Mouse (Mus musculus) forebrain, embryonic 16.5 days (tissue): ENCODE measurements at regions not wholly inside any gene's neighbourhood (a gene's known extent, or its start where the extent isn't known, plus 50 kb on each side); places are given as distances from the start of the nearest gene placed in this dataset.
A peak's percentile ranks its signal among the peaks of the same experiment; 100 is the strongest.

ENCODE experiments used
- ATAC-seq: fragments of 200-750 bp; cut with Nextera tagmentation; 2 replicates; pipeline ENCODE4 v1.8.0; 2017; ENCODE audit warnings: mild to moderate bottlenecking, moderate library complexity
- H3K27ac ChIP-seq: fragments of 300-500 bp; sonication (generic); 2 replicates; pipeline ENCODE4 v1.5.1; 2014; ENCODE audit warnings: low read length, control low read depth
- H3K27me3 ChIP-seq: fragments of 300-500 bp; sonication (generic); replicated peaks from 2 replicates; pipeline ENCODE4 v1.6.1; 2014; ENCODE audit warnings: low read length; ENCODE audit not compliant: control insufficient read depth, insufficient read depth
- H3K36me3 ChIP-seq: fragments of 300-500 bp; sonication (generic); 2 replicates; pipeline ENCODE4 v1.6.1; 2014; ENCODE audit not compliant: control insufficient read depth, insufficient read depth
- H3K4me1 ChIP-seq: fragments of 300-500 bp; sonication (generic); replicated peaks from 2 replicates; pipeline ENCODE4 v1.6.1; 2014; ENCODE audit warnings: low read length; ENCODE audit not compliant: control insufficient read depth, insufficient read depth
- H3K4me2 ChIP-seq: fragments of 300-500 bp; sonication (generic); 2 replicates; pipeline ENCODE4 v1.6.1; 2014; ENCODE audit warnings: mild to moderate bottlenecking, low read length, control low read depth
- H3K4me3 ChIP-seq: fragments of 300-500 bp; sonication (generic); replicated peaks from 2 replicates; pipeline ENCODE4 v1.5.1; 2014; ENCODE audit warnings: mild to moderate bottlenecking, low read length, control low read depth
- H3K9ac ChIP-seq: fragments of 300-500 bp; sonication (generic); replicated peaks from 2 replicates; pipeline ENCODE4 v1.6.1; 2014; ENCODE audit warnings: low read depth, low read length, control low read depth
- H3K9me3 ChIP-seq: fragments of 300-500 bp; sonication (generic); 2 replicates; pipeline ENCODE4 v1.6.1; 2016; ENCODE audit warnings: low read length; ENCODE audit not compliant: control insufficient read depth
- WGBS: fragments of 180-500 bp; shearing (Covaris S2); extraction: QIAGEN DNeasy Blood & Tissue Kit; methylation state at CpG from one replicate; pipeline ENCODE4 v1.1.7; 2014; 5-methylcytosine and 5-hydroxymethylcytosine counted together

DNA sequence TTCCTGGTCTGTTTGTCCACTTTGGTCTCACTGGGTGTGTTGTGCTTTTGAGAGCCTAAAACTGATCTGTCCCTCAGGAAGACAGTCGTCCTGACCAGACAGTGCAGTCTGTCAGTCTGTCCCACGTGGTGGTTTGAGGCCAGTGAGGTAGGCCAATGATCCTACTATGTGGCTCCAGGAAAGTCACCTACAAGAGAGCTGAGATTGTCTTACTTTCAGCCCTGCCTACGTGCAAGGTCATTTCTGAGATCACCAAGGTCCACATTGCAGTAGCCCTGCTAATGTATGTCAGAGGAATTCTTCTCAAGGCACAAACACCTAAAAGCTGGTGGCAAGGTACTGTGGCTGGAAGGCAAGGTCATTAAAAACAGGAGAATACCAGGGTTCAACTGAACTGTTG is 53.9 kb upstream of the Armc2 start:
- H3K4me2 ChIP-seq, result no peak overlapping the region
- ATAC-seq, result no peak
- H3K4me3 ChIP-seq, result no peak overlapping the region
- WGBS, result 38% methylated on average over 3 of the region's 3 CpGs
- H3K27ac ChIP-seq, result no peak overlapping the region
- peaks cover 12% of the 10 kb centered on the region for H3K4me1 ChIP-seq
- no peaks in the 10 kb centered on the region for H3K9me3 ChIP-seq
- no peaks in the 10 kb centered on the region for H3K36me3 ChIP-seq
- no peaks in the 10 kb centered on the region for H3K27me3 ChIP-seq
- no peak overlapping the region for H3K9ac ChIP-seq

DNA sequence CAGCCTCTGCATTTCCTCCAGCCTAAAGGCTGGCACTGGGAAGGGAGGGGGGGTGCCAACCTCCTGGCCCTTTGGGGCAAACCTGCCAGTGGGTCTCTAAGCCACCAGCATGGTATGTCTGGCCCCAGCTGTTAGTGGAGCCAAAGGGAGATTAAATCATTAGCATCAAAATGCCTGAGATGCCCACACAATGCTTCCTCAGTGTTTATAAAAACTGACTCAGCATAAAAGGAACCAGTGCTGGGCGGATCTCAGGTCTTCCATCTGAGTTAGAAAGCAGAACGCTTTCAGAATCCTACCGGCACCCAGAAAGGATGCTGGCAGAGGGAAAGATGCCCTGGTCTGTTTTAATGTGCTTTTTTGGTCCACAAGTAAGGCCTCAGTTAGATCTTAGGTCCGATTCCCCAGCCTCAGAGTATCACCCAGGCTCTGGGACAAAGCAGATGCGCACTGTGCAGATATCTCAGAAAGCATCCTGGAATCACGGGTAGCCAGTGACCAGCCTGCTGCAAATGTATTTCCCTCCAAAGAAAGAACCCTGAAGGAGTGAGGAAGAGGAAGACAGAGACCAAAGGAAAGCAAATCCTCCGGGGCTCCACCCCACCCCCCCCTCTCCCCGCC is 53.3 kb upstream of the Armc2 start:
- H3K36me3 ChIP-seq, result no peaks in the 10 kb centered on the region
- no peak overlapping the region for H3K9ac ChIP-seq
- no peak overlapping the region for H3K4me2 ChIP-seq
- 22% methylated on average over 7 of the region's 8 CpGs for WGBS
- H3K9me3 ChIP-seq, result no peaks in the 10 kb centered on the region
- H3K27me3 ChIP-seq, result no peaks in the 10 kb centered on the region
- no peak overlapping the region for H3K27ac ChIP-seq
- H3K4me3 ChIP-seq, result no peak overlapping the region
- peak; percentile 80 for ATAC-seq
- H3K4me1 ChIP-seq, result peaks cover 12% of the 10 kb centered on the region

DNA sequence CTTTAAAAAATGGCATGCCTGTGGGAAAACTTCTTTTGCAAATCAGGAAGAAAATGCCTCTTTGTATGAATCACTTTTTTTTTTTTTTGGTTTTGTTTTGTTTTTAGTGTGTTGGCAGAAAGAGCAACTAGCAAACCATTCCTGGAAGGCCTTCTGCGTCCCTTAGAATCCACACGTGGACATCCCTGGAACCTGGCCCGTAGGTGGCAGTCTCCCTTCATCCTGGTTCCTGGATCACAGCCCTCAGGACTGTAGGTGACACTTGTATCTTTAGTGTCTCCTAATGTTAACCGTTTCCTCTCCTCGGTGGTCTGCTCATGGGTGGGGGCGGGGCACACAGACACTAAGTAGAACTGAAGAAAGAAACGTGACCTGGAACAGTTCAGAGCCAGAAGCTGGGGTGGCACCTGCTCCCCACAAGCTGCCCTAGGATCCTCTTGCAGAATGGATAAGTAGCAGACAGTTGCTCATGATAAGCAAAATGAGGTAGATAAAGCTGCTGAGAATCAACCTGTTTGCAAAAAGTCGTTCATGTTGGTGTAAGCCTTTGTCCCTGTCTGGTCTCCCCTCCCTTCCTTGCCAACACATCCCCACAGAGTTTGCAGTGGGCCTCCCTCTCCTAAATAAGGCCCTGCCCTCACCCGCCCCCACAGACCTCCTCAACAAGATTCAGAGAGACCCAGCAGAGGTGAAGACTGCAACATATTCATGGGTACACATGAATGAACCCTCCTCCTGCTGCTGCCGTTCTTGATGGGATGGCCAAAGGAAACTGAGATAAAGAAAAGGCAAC is 52.6 kb upstream of the Armc2 start:
- Histone ChIP-seq H3K4me2 (no peak overlapping the region), H3K36me3 (no peaks in the 10 kb centered on the region), H3K27me3 (no peaks in the 10 kb centered on the region), H3K27ac (no peak overlapping the region), H3K9me3 (no peaks in the 10 kb centered on the region), H3K9ac (no peak overlapping the region), H3K4me3 (no peak overlapping the region), H3K4me1 (peaks cover 12% of the 10 kb centered on the region)
- 19% methylated on average over 10 of the region's 10 CpGs for WGBS
- ATAC-seq, result peak; percentile 51

DNA sequence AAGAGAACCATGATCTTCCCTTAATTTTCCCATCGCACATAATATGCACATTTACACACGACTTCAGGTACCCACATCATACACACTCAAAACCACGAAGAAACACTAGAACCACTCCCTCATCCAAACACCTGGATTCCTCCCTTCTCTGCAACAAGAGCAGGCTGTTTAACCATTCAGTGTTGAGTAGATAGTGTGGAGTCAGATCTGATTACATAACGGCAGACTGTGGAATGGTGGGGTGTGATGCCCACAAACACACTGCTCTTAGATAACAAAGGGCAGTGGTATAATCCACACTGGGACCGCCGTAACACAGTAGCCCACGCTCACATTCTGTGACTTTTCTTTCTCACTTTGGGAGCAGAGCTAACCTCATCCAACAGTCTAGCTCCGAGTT is 51.5 kb upstream of the Armc2 start:
- no peak for ATAC-seq
- 93% methylated on average over 8 of the region's 8 CpGs for WGBS
- Histone ChIP-seq H3K27ac (no peak overlapping the region), H3K27me3 (no peaks in the 10 kb centered on the region), H3K4me3 (no peak overlapping the region), H3K4me2 (no peak overlapping the region), H3K4me1 (peaks cover 12% of the 10 kb centered on the region), H3K36me3 (no peaks in the 10 kb centered on the region), H3K9ac (no peak overlapping the region), H3K9me3 (no peaks in the 10 kb centered on the region)

DNA sequence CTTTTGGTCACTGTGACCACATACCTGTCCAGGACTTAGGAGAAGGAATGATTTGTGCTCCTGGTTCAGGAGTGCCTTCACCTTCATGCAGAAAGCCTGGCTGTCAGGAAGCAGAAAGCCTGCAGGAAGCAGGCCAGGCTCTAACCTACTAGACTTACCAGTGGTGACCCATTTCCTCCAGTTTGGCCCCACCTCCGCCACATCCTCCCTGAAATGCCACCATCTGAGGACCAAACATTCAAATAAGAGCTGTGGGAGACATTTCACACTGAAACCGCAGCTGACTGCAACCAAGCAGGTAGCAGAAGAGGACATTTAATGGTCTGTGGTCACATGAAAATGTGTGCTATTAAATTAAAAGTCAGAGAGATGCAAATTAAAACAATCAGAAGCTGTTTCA is 50.3 kb upstream of the Armc2 start:
- no peak for ATAC-seq
- Histone ChIP-seq H3K4me2 (no peak overlapping the region), H3K9ac (no peak overlapping the region), H3K27me3 (no peaks in the 10 kb centered on the region), H3K36me3 (no peaks in the 10 kb centered on the region), H3K9me3 (no peaks in the 10 kb centered on the region), H3K4me1 (peaks cover 12% of the 10 kb centered on the region), H3K27ac (no peak overlapping the region), H3K4me3 (no peak overlapping the region)
- WGBS, result 93% methylated on average over 2 of the region's 2 CpGs
